16 mouse cellular contexts compared by ENCODE assay signal in the genomic region with DNA sequence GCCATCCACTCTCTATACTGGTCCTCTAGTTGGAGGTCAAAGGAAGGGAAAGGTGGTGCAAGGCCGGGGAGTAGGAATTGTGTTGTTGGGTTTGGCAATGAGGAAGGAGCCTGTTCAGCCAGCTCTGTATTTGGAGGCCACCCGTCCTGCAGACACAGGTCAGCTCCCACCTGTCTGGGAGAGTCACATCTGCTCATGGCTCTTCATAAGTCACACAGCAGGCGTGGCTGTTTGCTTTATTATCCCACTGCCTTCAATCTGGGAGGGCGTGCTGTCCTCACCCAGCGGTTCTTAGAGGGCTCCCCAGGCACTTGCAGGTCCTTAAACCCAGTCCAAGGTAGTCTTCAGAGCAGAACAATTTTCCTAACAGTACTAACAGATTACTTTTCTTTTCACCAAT. TPM values are rescaled to one million over a fixed set of nuclear protein-coding genes. Genes with fewer than 3 reads are reported as not detected.
DNase-seq lines count a peak whose midpoint lies in the region; ATAC-seq and TF ChIP-seq lines count a peak whose summit lies in the region.
"Had no signal": no experiment of that assay in that cellular context is flagged by ENCODE, and none has a peak within 500 bp of the region (broad histone marks: within the 10 kb centered on the region; RNA-seq: fewer than 3 reads in every experiment).

No protein-coding gene starts in this region.

- no peak overlapping the region for H3K9ac ChIP-seq in midbrain, embryonic 13.5 days (replicated peaks)
- H3K9ac ChIP-seq in midbrain, embryonic 14.5 days (replicated peaks; ENCODE audit: low read length): no peak overlapping the region
- H3K9ac ChIP-seq in liver, adult 2 months (ENCODE audit: low read depth, low read length): no peak overlapping the region
- H3K9ac ChIP-seq in neural tube, embryonic 14.5 days (replicated peaks; ENCODE audit: low read depth, low read length): no peak overlapping the region
- H3K9ac ChIP-seq: kidney, embryonic 15.5 days; limb, embryonic 13.5 days had no signal

- H3K9me3 ChIP-seq in erythroblast, embryonic 14.5 days (ENCODE audit: control insufficient read depth, low read length): no peaks in the 10 kb centered on the region
- no peaks in the 10 kb centered on the region for H3K9me3 ChIP-seq in midbrain, embryonic 13.5 days
- H3K9me3 ChIP-seq in midbrain, embryonic 14.5 days (ENCODE audit: control insufficient read depth, low read length): no peaks in the 10 kb centered on the region
- H3K9me3 ChIP-seq in neural tube, embryonic 14.5 days (ENCODE audit: control insufficient read depth, low read length): no peaks in the 10 kb centered on the region
- H3K9me3 ChIP-seq: kidney, embryonic 15.5 days; limb, embryonic 13.5 days had no signal

- H3K4me2 ChIP-seq in midbrain, embryonic 13.5 days (replicated peaks): no peak overlapping the region
- no peak overlapping the region for H3K4me2 ChIP-seq in midbrain, embryonic 14.5 days (ENCODE audit: low read length)
- H3K4me2 ChIP-seq in neural tube, embryonic 14.5 days (ENCODE audit: low read depth, low read length): no peak overlapping the region
- H3K4me2 ChIP-seq: kidney, embryonic 15.5 days; limb, embryonic 13.5 days had no signal

- H3K4me1 ChIP-seq in erythroblast, embryonic 14.5 days (ENCODE audit: control insufficient read depth): peaks cover 99% of the 10 kb centered on the region
- peaks cover 22% of the 10 kb centered on the region for H3K4me1 ChIP-seq in midbrain, embryonic 13.5 days (replicated peaks)
- peaks cover 10% of the 10 kb centered on the region for H3K4me1 ChIP-seq in midbrain, embryonic 14.5 days (ENCODE audit: control insufficient read depth, insufficient read depth, low read length)
- peaks cover 42% of the 10 kb centered on the region for H3K4me1 ChIP-seq in liver, adult 2 months (ENCODE audit: control insufficient read depth, insufficient read depth, low read length)
- H3K4me1 ChIP-seq in neural tube, embryonic 14.5 days (ENCODE audit: control insufficient read depth, insufficient read depth, low read length): peaks cover 11% of the 10 kb centered on the region; the same call in 1 of the 2 replicates

- 0 out of 2 replicates have a peak overlapping the region, but pooled peaks have one; percentile 44 for H3K27ac ChIP-seq in midbrain, embryonic 13.5 days
- H3K27ac ChIP-seq in midbrain, embryonic 14.5 days (replicated peaks; ENCODE audit: low read depth, low read length): no peak overlapping the region; the same call in 1 of the 2 replicates
- H3K27ac ChIP-seq in liver, adult 2 months (replicated peaks; ENCODE audit: insufficient read depth, low read depth, low read length): peak overlapping the region; percentile 88
- 0 out of 2 replicates have a peak overlapping the region, but pooled peaks have one; percentile 34 for H3K27ac ChIP-seq in neural tube, embryonic 14.5 days (ENCODE audit: low read depth, low read length)
- H3K27ac ChIP-seq: kidney, embryonic 15.5 days; limb, embryonic 13.5 days had no signal

- H3K4me3 ChIP-seq in erythroblast, embryonic 14.5 days (replicated peaks): peak overlapping the region; percentile 63
- no peak overlapping the region for H3K4me3 ChIP-seq in midbrain, embryonic 13.5 days (replicated peaks)
- no peak overlapping the region for H3K4me3 ChIP-seq in midbrain, embryonic 14.5 days (replicated peaks; ENCODE audit: low read depth, low read length)
- no peak overlapping the region for H3K4me3 ChIP-seq in liver, adult 2 months (ENCODE audit: insufficient read depth, low read depth, low read length)
- H3K4me3 ChIP-seq in neural tube, embryonic 14.5 days (ENCODE audit: low read depth, low read length): no peak overlapping the region
- H3K4me3 ChIP-seq: kidney, embryonic 15.5 days; limb, embryonic 13.5 days had no signal

- peaks cover 24% of the 10 kb centered on the region; the same call in 1 of the 2 replicates for H3K79me2 ChIP-seq in liver, adult 2 months (ENCODE audit: control insufficient read depth, insufficient read depth, low read length)

- TF ChIP-seq POLR2A in liver, adult 2 months (IDR thresholded peaks at IDR 0.05; ENCODE audit: extremely low read depth, insufficient read depth, low read length): no peak

- ATAC-seq in erythroblast, adult 5-6 weeks (replicated peaks; ENCODE audit: low FRiP score, poor library complexity, severe bottlenecking): no peak
- no peak for ATAC-seq in midbrain, embryonic 13.5 days
- ATAC-seq in midbrain, embryonic 14.5 days (ENCODE audit: low FRiP score, low TSS enrichment): no peak
- no peak for ATAC-seq in neural tube, embryonic 14.5 days (ENCODE audit: low read depth)
- ATAC-seq in inflammation-experienced regulatory T-cells, adult 6 months: no peak
- ATAC-seq: Patski had no signal

- WGBS in midbrain, embryonic 13.5 days: 77% methylated on average over 5 of the region's 5 CpGs
- WGBS in midbrain, embryonic 14.5 days: 83% methylated on average over 5 of the region's 5 CpGs
- WGBS in liver, adult 2 months: 61% methylated on average over 5 of the region's 5 CpGs
- 74% methylated on average over 5 of the region's 5 CpGs for WGBS in neural tube, embryonic 14.5 days

- no peak for TF ChIP-seq CTCF in liver, adult 2 months (IDR thresholded peaks at IDR 0.05; ENCODE audit: low read depth, low read length)

- H3K36me3 ChIP-seq in erythroblast, embryonic 14.5 days (ENCODE audit: control insufficient read depth): peaks cover 65% of the 10 kb centered on the region
- H3K36me3 ChIP-seq in midbrain, embryonic 13.5 days: no peaks in the 10 kb centered on the region
- H3K36me3 ChIP-seq in midbrain, embryonic 14.5 days (ENCODE audit: control insufficient read depth, insufficient read depth, low read length): no peaks in the 10 kb centered on the region
- H3K36me3 ChIP-seq in liver, adult 2 months (ENCODE audit: control insufficient read depth, insufficient read depth, low read length): no peaks in the 10 kb centered on the region
- no peaks in the 10 kb centered on the region for H3K36me3 ChIP-seq in neural tube, embryonic 14.5 days (ENCODE audit: control insufficient read depth, insufficient read depth, low read length)
- H3K36me3 ChIP-seq: kidney, embryonic 15.5 days; limb, embryonic 13.5 days had no signal

- no peak for DNase-seq in midbrain, embryonic 14.5 days
- peak; percentile 46 for DNase-seq in liver, adult 2 months (ENCODE audit: extremely low read depth, low read depth, low spot score)
- no peak for DNase-seq in cerebellum, adult 9-10 months
- DNase-seq: cerebellum, postnatal 14 days; heart, adult 18-20 months; heart, postnatal 4 days; lung, postnatal 36 days; thymus, postnatal 14 days had no signal

- no peaks in the 10 kb centered on the region for H3K27me3 ChIP-seq in erythroblast, embryonic 14.5 days (ENCODE audit: control insufficient read depth)
- no peaks in the 10 kb centered on the region for H3K27me3 ChIP-seq in midbrain, embryonic 13.5 days
- H3K27me3 ChIP-seq in midbrain, embryonic 14.5 days (ENCODE audit: control insufficient read depth, insufficient read depth, low read length): no peaks in the 10 kb centered on the region
- H3K27me3 ChIP-seq in liver, adult 2 months (ENCODE audit: control insufficient read depth, insufficient read depth, low read length): no peaks in the 10 kb centered on the region
- H3K27me3 ChIP-seq in neural tube, embryonic 14.5 days (ENCODE audit: control insufficient read depth, insufficient read depth, low read length): no peaks in the 10 kb centered on the region
- H3K27me3 ChIP-seq: kidney, embryonic 15.5 days; limb, embryonic 13.5 days; Patski had no signal

RNA-seq across cellular contexts. Expression of a gene that starts 49.9 kb away (rescaled TPM):
- 18.5 and 18.7 TPM in 2 replicates for polyA plus RNA-seq in erythroblast, embryonic 14.5 days (2012)
- total RNA-seq in erythroblast, adult 5-6 weeks (2015; ENCODE audit: low replicate concordance): 15.0 and 32.6 TPM in 2 replicates
- 31.5 and 31.9 TPM in 2 replicates for total RNA-seq in erythroblast, adult 5-6 weeks (2017; ENCODE audit: low replicate concordance)
- 18.7 and 20.7 TPM in 2 replicates for polyA plus RNA-seq in midbrain, embryonic 13.5 days (2015; fragmentation: Nextera tagmentation; extraction: Ambion mirVana)
- polyA plus RNA-seq in midbrain, embryonic 14.5 days (2014; fragmentation: Nextera tagmentation; extraction: Ambion mirVana): 18.0 and 20.5 TPM in 2 replicates
- 266 and 269 TPM in 2 replicates for total RNA-seq in liver, adult 2 months (2014; rRNA removed)
- 237 and 274 TPM in 2 replicates for polyA plus RNA-seq in liver, adult 2 months (2012; rRNA removed)
- polyA plus RNA-seq in neural tube, embryonic 14.5 days (2014; fragmentation: Nextera tagmentation; extraction: Ambion mirVana): 22.5 and 23.8 TPM in 2 replicates
- polyA plus RNA-seq in inflammation-experienced regulatory T-cells, adult 6 months (2017; shearing (Covaris generic)): 1 to 10 TPM in 1 of 3 experiments, under 1 TPM in 2; 0.67 to 1.3 (median 0.69) TPM

RNA-seq across cellular contexts. Expression of a gene that starts 55.3 kb away (rescaled TPM):
- 0.18 and 0.26 TPM in 2 replicates for polyA plus RNA-seq in erythroblast, embryonic 14.5 days (2012)
- 0.38 and 0.63 TPM in 2 replicates for total RNA-seq in erythroblast, adult 5-6 weeks (2015; ENCODE audit: low replicate concordance)
- total RNA-seq in erythroblast, adult 5-6 weeks (2017; ENCODE audit: low replicate concordance): not detected in 2 replicates
- 8.8 and 10.1 TPM in 2 replicates for polyA plus RNA-seq in midbrain, embryonic 13.5 days (2015; fragmentation: Nextera tagmentation; extraction: Ambion mirVana)
- polyA plus RNA-seq in midbrain, embryonic 14.5 days (2014; fragmentation: Nextera tagmentation; extraction: Ambion mirVana): 14.1 and 18.8 TPM in 2 replicates
- 0.13 and 0.18 TPM in 2 replicates for total RNA-seq in liver, adult 2 months (2014; rRNA removed)
- 0.27 and 0.35 TPM in 2 replicates for polyA plus RNA-seq in liver, adult 2 months (2012; rRNA removed)
- polyA plus RNA-seq in neural tube, embryonic 14.5 days (2014; fragmentation: Nextera tagmentation; extraction: Ambion mirVana): 14.3 and 16.9 TPM in 2 replicates
- under 1 TPM in 1 of 3 experiments, not detected in 2; 0.18 TPM for polyA plus RNA-seq in inflammation-experienced regulatory T-cells, adult 6 months (2017; shearing (Covaris generic))
